Mouse (Mus musculus) testis, adult 2 months (tissue): ENCODE data around the gene Vash2. TPM values are rescaled to one million over a fixed set of nuclear protein-coding genes. Genes with fewer than 3 reads are reported as not detected.
A peak's percentile ranks its signal among the peaks of the same experiment; 100 is the strongest.
"Not testable (repeated sequence)": the region's sequence is repeated elsewhere in the genome, so short reads cannot be mapped to it uniquely, and the experiment has no call there.

Experiments
- H3K27ac ChIP-seq: fragments of 200-500 bp; 2 replicates; pipeline ENCODE4 v1.5.1; 2012; ENCODE audit warnings: low read depth, low read length; ENCODE audit not compliant: control insufficient read depth, insufficient read depth
- H3K27me3 ChIP-seq: fragments of 200-500 bp; 2 replicates; pipeline ENCODE4 v1.6.1; 2012; ENCODE audit warnings: mild to moderate bottlenecking, low read length, moderate library complexity; ENCODE audit not compliant: control insufficient read depth, insufficient read depth
- H3K36me3 ChIP-seq: fragments of 200-500 bp; 2 replicates; pipeline ENCODE4 v1.6.1; 2012; ENCODE audit warnings: mild to moderate bottlenecking, low read length; ENCODE audit not compliant: control insufficient read depth, insufficient read depth
- H3K4me1 ChIP-seq: fragments of 200-500 bp; 2 replicates; pipeline ENCODE4 v1.6.1; 2012; ENCODE audit warnings: low read length; ENCODE audit not compliant: control insufficient read depth, insufficient read depth
- H3K4me3 ChIP-seq: fragments of 200-500 bp; 2 replicates; pipeline ENCODE4 v1.5.1; 2012; ENCODE audit warnings: low read depth, mild to moderate bottlenecking, low read length, moderate library complexity, mixed read lengths; ENCODE audit not compliant: control insufficient read depth
- CTCF ChIP-seq: fragments of 200-500 bp; IDR thresholded peaks from 2 replicates; pipeline ENCODE4 v1.5.1; 2012; ENCODE audit warnings: low read depth, mild to moderate bottlenecking, inconsistent platforms, low read length, moderate library complexity; ENCODE audit not compliant: control insufficient read depth, insufficient read depth, insufficient replicate concordance
- POLR2A ChIP-seq: fragments of 200-500 bp; IDR thresholded peaks from 2 replicates; pipeline ENCODE4 v1.6.1; 2012; ENCODE audit warnings: low read depth, mild to moderate bottlenecking, inconsistent platforms, low read length, moderate library complexity; ENCODE audit not compliant: control insufficient read depth
- polyA plus RNA-seq: library from polyadenylated mRNA; depleted of rRNA; stranded (reverse); fragments of >200 nt; gene quantifications from 2 replicates; pipeline ENCODE4 v1.2.3, GENCODE M21; 2012

Gene Vash2
- polyA plus RNA-seq, 1 experiment, result 53.8 TPM

DNA sequence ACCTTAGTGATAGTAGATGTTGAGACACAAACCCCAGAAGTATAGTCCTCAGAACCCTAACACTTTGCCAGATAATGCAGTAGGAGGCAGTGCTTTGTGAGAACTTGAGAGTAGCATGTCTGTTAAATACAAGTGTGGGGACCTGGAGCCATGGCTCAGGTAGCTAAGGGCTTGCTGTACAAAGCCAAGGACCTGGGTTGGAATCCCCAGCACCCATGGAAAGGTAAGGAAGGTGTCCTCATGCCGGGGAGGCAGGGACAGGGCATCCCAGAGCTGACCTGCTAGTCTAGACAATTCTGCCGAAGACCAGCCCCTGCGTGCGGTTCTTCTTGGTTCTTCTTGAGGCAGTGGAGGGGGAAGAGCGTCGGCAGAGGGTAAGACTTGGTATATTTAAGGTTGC is 48.9 kb downstream of the Vash2 start:
- peaks cover 5% of the 10 kb centered on the region; the same call in 1 of the 2 replicates for H3K4me1 ChIP-seq
- TF ChIP-seq CTCF (no peak), POLR2A (no peak)
- no peak overlapping the region for H3K4me3 ChIP-seq
- H3K27me3 ChIP-seq, result no peaks in the 10 kb centered on the region
- H3K27ac ChIP-seq, result no peak overlapping the region
- no peaks in the 10 kb centered on the region for H3K36me3 ChIP-seq

- H3K27me3 ChIP-seq, result no peaks in the 10 kb centered on the region
- peaks cover 5% of the 10 kb centered on the region; the same call in 1 of the 2 replicates for H3K4me1 ChIP-seq
- no peaks in the 10 kb centered on the region for H3K36me3 ChIP-seq
- H3K27ac ChIP-seq, result peak overlapping the region; percentile 94
- peak overlapping the region; percentile 98 for H3K4me3 ChIP-seq
- TF ChIP-seq CTCF (no peak), POLR2A (no peak)
These were observed 49.9 kb downstream of the Vash2 start for GRCm38 (mm10) chr1:190929010-190929695.

DNA sequence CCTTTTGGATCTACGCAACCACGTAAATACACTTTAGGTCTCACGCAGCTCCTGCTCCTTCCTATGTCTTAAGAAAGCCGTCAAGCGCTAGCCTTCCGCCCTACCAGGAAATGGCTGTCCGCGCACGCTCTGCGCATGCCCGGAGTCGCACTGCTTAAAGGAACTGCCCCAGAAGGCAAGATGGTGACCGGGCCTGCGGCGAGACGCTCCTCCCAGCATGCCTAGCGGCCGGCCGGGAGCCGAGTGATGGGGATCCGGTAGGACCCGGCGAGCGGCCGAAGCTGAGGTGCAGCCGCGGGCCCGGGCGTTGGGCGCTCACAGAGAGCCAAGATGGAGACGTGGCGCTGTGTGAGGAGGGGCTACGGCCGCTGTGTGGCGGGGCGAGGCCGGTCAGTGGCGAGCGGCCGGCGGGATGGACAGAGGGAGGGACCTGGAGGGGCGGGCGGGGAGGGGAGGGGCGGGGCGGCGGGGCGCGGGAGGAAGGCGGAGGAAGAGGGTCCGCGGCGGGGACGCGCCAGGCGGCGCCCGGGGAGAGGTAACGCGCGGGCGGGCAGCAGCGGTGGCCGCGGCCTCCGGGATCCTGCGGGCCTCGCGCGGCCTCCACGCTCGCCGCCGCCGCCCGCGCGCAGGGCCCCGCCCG is 50.6 kb downstream of the Vash2 start:
- Histone ChIP-seq H3K27me3 (no peaks in the 10 kb centered on the region), H3K4me3 (peak overlapping the region; percentile 98), H3K27ac (peak overlapping the region; percentile 96), H3K4me1 (peaks cover 5% of the 10 kb centered on the region; the same call in 1 of the 2 replicates), H3K36me3 (no peaks in the 10 kb centered on the region)
- peak; percentile 70 for TF ChIP-seq POLR2A
- TF ChIP-seq CTCF, result no peak

DNA sequence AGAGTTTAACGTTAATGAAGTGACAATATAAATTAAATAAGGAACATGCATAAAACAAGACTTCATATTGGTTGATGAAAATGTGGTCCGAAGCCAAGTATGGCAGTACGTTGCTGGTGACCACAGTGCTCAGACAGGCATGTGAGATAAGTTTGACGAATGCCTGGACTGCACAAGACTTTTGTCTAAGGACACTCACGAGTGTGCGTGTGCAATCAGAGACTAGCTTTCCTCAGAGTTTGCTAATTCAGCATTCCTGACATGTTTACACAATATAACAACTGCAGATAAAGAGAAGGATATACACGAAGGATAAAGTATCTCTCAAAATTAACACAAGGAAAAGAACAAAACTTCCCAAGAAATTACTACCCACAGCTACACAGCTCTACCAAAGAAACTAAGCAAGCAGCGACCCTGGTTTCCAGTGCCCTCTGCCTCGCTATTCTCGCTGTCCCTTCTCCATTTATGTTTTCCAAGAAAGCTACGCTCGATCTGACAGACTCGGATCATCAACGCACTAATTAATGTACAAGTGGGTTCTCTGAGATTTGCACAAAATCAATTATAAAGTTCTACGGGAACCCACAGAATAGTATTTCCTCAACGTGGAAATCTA is 51.2 kb downstream of the Vash2 start:
- Histone ChIP-seq H3K4me3 (peak overlapping the region; percentile 98), H3K27ac (peak overlapping the region; percentile 96), H3K4me1 (peaks cover 5% of the 10 kb centered on the region; the same call in 1 of the 2 replicates), H3K36me3 (no peaks in the 10 kb centered on the region), H3K27me3 (no peaks in the 10 kb centered on the region)
- TF ChIP-seq POLR2A (no peak), CTCF (no peak)

DNA sequence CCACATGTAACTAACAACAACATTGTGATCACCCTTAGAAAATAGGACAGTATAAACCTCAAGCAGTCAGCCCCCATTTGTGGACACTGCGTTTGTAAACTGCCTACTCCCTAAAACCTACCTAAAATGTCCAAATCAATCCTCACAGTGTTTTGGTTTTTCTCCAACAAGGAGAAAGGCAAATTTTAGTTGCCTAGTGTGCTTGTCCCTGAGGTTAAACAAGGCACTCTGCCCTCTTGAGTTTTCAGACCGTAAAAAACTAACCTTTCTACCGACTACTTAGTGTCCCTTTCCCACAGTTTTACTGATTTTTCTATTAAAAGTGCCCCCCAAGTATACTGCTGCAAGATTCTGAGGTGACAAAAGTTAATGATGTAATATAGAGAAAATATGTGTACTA is 51.8 kb downstream of the Vash2 start:
- Histone ChIP-seq H3K27ac (no peak overlapping the region), H3K27me3 (no peaks in the 10 kb centered on the region), H3K36me3 (no peaks in the 10 kb centered on the region), H3K4me1 (peaks cover 5% of the 10 kb centered on the region; the same call in 1 of the 2 replicates), H3K4me3 (no peak overlapping the region)
- TF ChIP-seq CTCF (no peak), POLR2A (no peak)

- H3K27ac ChIP-seq, H3K27me3 ChIP-seq, H3K36me3 ChIP-seq, H3K4me1 ChIP-seq, H3K4me3 ChIP-seq: not testable (repeated sequence)
These were observed 54.3 kb downstream of the Vash2 start, which contains the start of gene Angel2 for GRCm38 (mm10) chr1:190924812-190925211. Gene Angel2 (plus strand): TSS chr1:190925112.

- Histone ChIP-seq H3K4me1 (no peaks in the 10 kb centered on the region), H3K36me3 (no peaks in the 10 kb centered on the region), H3K27me3 (no peaks in the 10 kb centered on the region), H3K4me3 (no peak overlapping the region), H3K27ac (no peak overlapping the region)
- TF ChIP-seq CTCF, result no peak
- TF ChIP-seq POLR2A, result no peak
These were observed 59.2 kb downstream of the Vash2 start for GRCm38 (mm10) chr1:190919725-190920469.
